Mouse (Mus musculus): ENCODE results near the gene Cyp2r1. TPM values are rescaled to one million over a fixed set of nuclear protein-coding genes. Genes with fewer than 3 reads are reported as not detected.
A peak's percentile ranks its signal among the peaks of the same experiment; 100 is the strongest.
"Not testable (repeated sequence)": the region's sequence is repeated elsewhere in the genome, so short reads cannot be mapped to it uniquely, and the experiment has no call there.

Gene Cyp2r1
- 6.2 and 8.3 TPM in 2 replicates for total RNA-seq (2017)

- peak; percentile 96 to 98 for ATAC-seq (replicated peaks in 1 of 2; ENCODE audit: insufficient read depth in 1 of 2, low FRiP score in 2 of 2, low TSS enrichment in 1 of 2, low read depth in 1 of 2, poor library complexity in 2 of 2, severe bottlenecking in 2 of 2)
These were observed at the start of gene Cyp2r1 for GRCm38 (mm10) chr7:114562531-114563241. Gene Cyp2r1 (minus strand): TSS chr7:114562972.

- not testable (repeated sequence) for ATAC-seq (replicated peaks in 1 of 2; ENCODE audit: insufficient read depth in 1 of 2, low FRiP score in 2 of 2, low TSS enrichment in 1 of 2, low read depth in 1 of 2, poor library complexity in 2 of 2, severe bottlenecking in 2 of 2)
These were observed 31.6 kb upstream of the Cyp2r1 start for GRCm38 (mm10) chr7:114594391-114594790.

- no peak for ATAC-seq (replicated peaks in 1 of 2; ENCODE audit: insufficient read depth in 1 of 2, low FRiP score in 2 of 2, low TSS enrichment in 1 of 2, low read depth in 1 of 2, poor library complexity in 2 of 2, severe bottlenecking in 2 of 2)
These were observed 19.7 kb upstream of the Cyp2r1 start for GRCm38 (mm10) chr7:114582441-114582840.

GRCm38 (mm10) chr7:114581200-114581599 is 18.4 kb upstream of the Cyp2r1 start:
- no peak for ATAC-seq (replicated peaks in 1 of 2; ENCODE audit: insufficient read depth in 1 of 2, low FRiP score in 2 of 2, low TSS enrichment in 1 of 2, low read depth in 1 of 2, poor library complexity in 2 of 2, severe bottlenecking in 2 of 2)

GRCm38 (mm10) chr7:114580426-114580825 is 17.7 kb upstream of the Cyp2r1 start:
- no peak for ATAC-seq (replicated peaks in 1 of 2; ENCODE audit: insufficient read depth in 1 of 2, low FRiP score in 2 of 2, low TSS enrichment in 1 of 2, low read depth in 1 of 2, poor library complexity in 2 of 2, severe bottlenecking in 2 of 2)

GRCm38 (mm10) chr7:114577665-114578064 is 14.9 kb upstream of the Cyp2r1 start:
- ATAC-seq (replicated peaks in 1 of 2; ENCODE audit: insufficient read depth in 1 of 2, low FRiP score in 2 of 2, low TSS enrichment in 1 of 2, low read depth in 1 of 2, poor library complexity in 2 of 2, severe bottlenecking in 2 of 2): 0 out of 4 replicates have a peak, but pooled peaks have one; percentile 5 to 42

GRCm38 (mm10) chr7:114576931-114577330 is 14.2 kb upstream of the Cyp2r1 start:
- ATAC-seq (replicated peaks in 1 of 2; ENCODE audit: insufficient read depth in 1 of 2, low FRiP score in 2 of 2, low TSS enrichment in 1 of 2, low read depth in 1 of 2, poor library complexity in 2 of 2, severe bottlenecking in 2 of 2): peak; percentile 49 to 53

- ATAC-seq (replicated peaks in 1 of 2; ENCODE audit: insufficient read depth in 1 of 2, low FRiP score in 2 of 2, low TSS enrichment in 1 of 2, low read depth in 1 of 2, poor library complexity in 2 of 2, severe bottlenecking in 2 of 2): not testable (repeated sequence)
These were observed 11.1 kb upstream of the Cyp2r1 start for GRCm38 (mm10) chr7:114573866-114574265.

- no peak for ATAC-seq (replicated peaks in 1 of 2; ENCODE audit: insufficient read depth in 1 of 2, low FRiP score in 2 of 2, low TSS enrichment in 1 of 2, low read depth in 1 of 2, poor library complexity in 2 of 2, severe bottlenecking in 2 of 2)
These were observed 26.6 kb downstream of the Cyp2r1 start for GRCm38 (mm10) chr7:114536179-114536578.

GRCm38 (mm10) chr7:114526245-114526644 is 36.5 kb downstream of the Cyp2r1 start:
- ATAC-seq (replicated peaks in 1 of 2; ENCODE audit: insufficient read depth in 1 of 2, low FRiP score in 2 of 2, low TSS enrichment in 1 of 2, low read depth in 1 of 2, poor library complexity in 2 of 2, severe bottlenecking in 2 of 2): peak; percentile 56 to 62; a peak in 2 of 4 replicates

- no peak for ATAC-seq (replicated peaks in 1 of 2; ENCODE audit: insufficient read depth in 1 of 2, low FRiP score in 2 of 2, low TSS enrichment in 1 of 2, low read depth in 1 of 2, poor library complexity in 2 of 2, severe bottlenecking in 2 of 2)
These were observed 42.6 kb downstream of the Cyp2r1 start for GRCm38 (mm10) chr7:114520122-114520521.

GRCm38 (mm10) chr7:114508879-114509278 is 53.9 kb downstream of the Cyp2r1 start:
- ATAC-seq (replicated peaks in 1 of 2; ENCODE audit: insufficient read depth in 1 of 2, low FRiP score in 2 of 2, low TSS enrichment in 1 of 2, low read depth in 1 of 2, poor library complexity in 2 of 2, severe bottlenecking in 2 of 2): no peak

Other genes starting within 250 kb of the Cyp2r1 start
- 19.7 and 32.0 TPM in 2 replicates for gene Pde3b, start 147.7 kb downstream of the Cyp2r1 start, total RNA-seq (2017)
- gene Calca, start 73.4 kb upstream of the Cyp2r1 start, total RNA-seq (2017): not detected in 2 replicates
- not detected in 2 replicates for gene Calcb, start 155.7 kb upstream of the Cyp2r1 start, total RNA-seq (2017)
- gene Insc, start 180.7 kb upstream of the Cyp2r1 start, total RNA-seq (2017): not detected in 2 replicates